Mouse (Mus musculus) hindbrain, postnatal 0 days (tissue): ENCODE results near the gene Pip4k2c. TPM values are rescaled to one million over a fixed set of nuclear protein-coding genes. Genes with fewer than 3 reads are reported as not detected.
A peak's percentile ranks its signal among the peaks of the same experiment; 100 is the strongest.
"Not testable (repeated sequence)": the region's sequence is repeated elsewhere in the genome, so short reads cannot be mapped to it uniquely, and the experiment has no call there.

Source experiments
- ATAC-seq: fragments of 200-750 bp; cut with Nextera tagmentation; 2 replicates; pipeline ENCODE4 v1.8.0; 2017; ENCODE audit warnings: mild to moderate bottlenecking, moderate TSS enrichment, moderate library complexity
- DNase-seq: peaks from one replicate; pipeline ENCODE4 v3.0.0-alpha.2; 2015; ENCODE audit warnings: low spot score
- H3K27ac ChIP-seq: fragments of 300-500 bp; sonication (generic); 2 replicates; pipeline ENCODE4 v1.5.1; 2014; ENCODE audit warnings: mild to moderate bottlenecking
- H3K27me3 ChIP-seq: fragments of 300-500 bp; sonication (generic); 2 replicates; pipeline ENCODE4 v1.6.1; 2014; ENCODE audit warnings: low read length, mixed read lengths; ENCODE audit not compliant: insufficient read depth
- H3K36me3 ChIP-seq: fragments of 300-500 bp; sonication (generic); 2 replicates; pipeline ENCODE4 v1.6.1; 2014; ENCODE audit warnings: low read length, mixed read lengths; ENCODE audit not compliant: insufficient read depth
- H3K4me1 ChIP-seq: fragments of 300-500 bp; sonication (generic); 2 replicates; pipeline ENCODE4 v1.6.1; 2014; ENCODE audit warnings: antibody characterized with exemption, low read length, mixed read lengths; ENCODE audit not compliant: insufficient read depth
- H3K4me2 ChIP-seq: fragments of 300-500 bp; sonication (generic); 2 replicates; pipeline ENCODE4 v1.6.1; 2014; ENCODE audit warnings: low read depth, mild to moderate bottlenecking, low read length, moderate library complexity, mixed read lengths
- H3K4me3 ChIP-seq: fragments of 300-500 bp; sonication (generic); 2 replicates; pipeline ENCODE4 v1.5.1; 2014; ENCODE audit warnings: low read length
- H3K9ac ChIP-seq: fragments of 300-500 bp; sonication (generic); replicated peaks from 2 replicates; pipeline ENCODE4 v1.6.1; 2014; ENCODE audit warnings: mild to moderate bottlenecking, low read length, moderate library complexity, mixed read lengths
- H3K9me3 ChIP-seq: fragments of 300-500 bp; sonication (generic); 2 replicates; pipeline ENCODE4 v1.6.1; 2016; ENCODE audit warnings: low read length, mixed read lengths
- CTCF ChIP-seq: IDR thresholded peaks from 2 replicates; pipeline ENCODE4 v1.5.1; 2016; ENCODE audit warnings: antibody characterized with exemption, control low read depth, low read depth
- WGBS: fragments of 180-500 bp; shearing (Covaris S2); extraction: QIAGEN DNeasy Blood & Tissue Kit; methylation state at CpG from one replicate; pipeline ENCODE4 v1.1.7; 2014; 5-methylcytosine and 5-hydroxymethylcytosine counted together
- polyA plus RNA-seq: library from polyadenylated mRNA; unstranded; fragments of >200 nt; fragmentation: Nextera tagmentation; extraction: Ambion mirVana; gene quantifications from 2 replicates; pipeline ENCODE4 v1.2.1, GENCODE M21; 2015
- total RNA-seq: library from RNA; depleted of rRNA; stranded (reverse); fragments of >200 nt; gene quantifications from 2 replicates; pipeline ENCODE4 v1.2.3, GENCODE M21; 2014

Gene Pip4k2c
- total and polyA plus RNA-seq, 2 experiments from 2014 or later: 20.2 to 22.8 TPM

GRCm38 (mm10) chr10:127195328-127196129 is 15.9 kb downstream of the Pip4k2c start, which contains the start of gene Dtx3:
TSS of gene Dtx3 (minus strand) at chr10:127195728.
- Histone ChIP-seq H3K27ac (peak within 1 kb of the TSS; percentile 91), H3K9me3 (no peaks in the 10 kb centered on the region), H3K36me3 (peaks cover 5% of the 10 kb centered on the region), H3K9ac (peak within 1 kb of the TSS; percentile 98), H3K4me2 (peak within 1 kb of the TSS; percentile 99), H3K27me3 (no peaks in the 10 kb centered on the region), H3K4me3 (peak within 1 kb of the TSS; percentile 93), H3K4me1 (peaks cover 9% of the 10 kb centered on the region)
- WGBS: under 1% methylated on average over 33 of the region's 47 CpGs
- TF ChIP-seq CTCF: peak; percentile 12; the same call in 1 of the 2 replicates
- ATAC-seq (peak; percentile 67), DNase-seq (peak; percentile 69)

- H3K36me3 ChIP-seq: peaks cover 7% of the 10 kb centered on the region
- peak overlapping the region; percentile 91 for H3K27ac ChIP-seq
- H3K4me3 ChIP-seq: peak overlapping the region; percentile 93
- no peaks in the 10 kb centered on the region for H3K27me3 ChIP-seq
- H3K4me1 ChIP-seq: peaks cover 9% of the 10 kb centered on the region
- ATAC-seq (0 out of 2 replicates have a peak, but pooled peaks have one; percentile 30), DNase-seq (peak; percentile 53)
- H3K4me2 ChIP-seq: peak overlapping the region; percentile 99
- no peak for TF ChIP-seq CTCF
- no peaks in the 10 kb centered on the region for H3K9me3 ChIP-seq
- peak overlapping the region; percentile 98 for H3K9ac ChIP-seq
- 14% methylated on average over 22 of the region's 22 CpGs for WGBS
Measured at GRCm38 (mm10) chr10:127194428-127195327, 16.7 kb downstream of the Pip4k2c start.

GRCm38 (mm10) chr10:127193011-127193410 is 18.4 kb downstream of the Pip4k2c start:
- Histone ChIP-seq H3K27ac (no peak overlapping the region), H3K4me2 (no peak overlapping the region), H3K4me3 (no peak overlapping the region), H3K36me3 (peaks cover 4% of the 10 kb centered on the region), H3K9ac (0 out of 2 replicates have a peak overlapping the region, but pooled peaks have one; percentile 13), H3K27me3 (no peaks in the 10 kb centered on the region), H3K4me1 (peaks cover 16% of the 10 kb centered on the region), H3K9me3 (no peaks in the 10 kb centered on the region)
- TF ChIP-seq CTCF: no peak
- no peak for DNase-seq
- no peak for ATAC-seq
- WGBS: 82% methylated on average over 9 of the region's 9 CpGs

- not testable (repeated sequence) for H3K9me3 ChIP-seq, H3K9ac ChIP-seq, DNase-seq, H3K36me3 ChIP-seq, H3K4me2 ChIP-seq, H3K4me3 ChIP-seq, ATAC-seq, H3K27me3 ChIP-seq, H3K27ac ChIP-seq
- peaks cover 16% of the 10 kb centered on the region for H3K4me1 ChIP-seq
- WGBS: 88% methylated on average over 1 of the region's 1 CpGs
Measured at GRCm38 (mm10) chr10:127192057-127192328, 19.4 kb downstream of the Pip4k2c start.

DNA sequence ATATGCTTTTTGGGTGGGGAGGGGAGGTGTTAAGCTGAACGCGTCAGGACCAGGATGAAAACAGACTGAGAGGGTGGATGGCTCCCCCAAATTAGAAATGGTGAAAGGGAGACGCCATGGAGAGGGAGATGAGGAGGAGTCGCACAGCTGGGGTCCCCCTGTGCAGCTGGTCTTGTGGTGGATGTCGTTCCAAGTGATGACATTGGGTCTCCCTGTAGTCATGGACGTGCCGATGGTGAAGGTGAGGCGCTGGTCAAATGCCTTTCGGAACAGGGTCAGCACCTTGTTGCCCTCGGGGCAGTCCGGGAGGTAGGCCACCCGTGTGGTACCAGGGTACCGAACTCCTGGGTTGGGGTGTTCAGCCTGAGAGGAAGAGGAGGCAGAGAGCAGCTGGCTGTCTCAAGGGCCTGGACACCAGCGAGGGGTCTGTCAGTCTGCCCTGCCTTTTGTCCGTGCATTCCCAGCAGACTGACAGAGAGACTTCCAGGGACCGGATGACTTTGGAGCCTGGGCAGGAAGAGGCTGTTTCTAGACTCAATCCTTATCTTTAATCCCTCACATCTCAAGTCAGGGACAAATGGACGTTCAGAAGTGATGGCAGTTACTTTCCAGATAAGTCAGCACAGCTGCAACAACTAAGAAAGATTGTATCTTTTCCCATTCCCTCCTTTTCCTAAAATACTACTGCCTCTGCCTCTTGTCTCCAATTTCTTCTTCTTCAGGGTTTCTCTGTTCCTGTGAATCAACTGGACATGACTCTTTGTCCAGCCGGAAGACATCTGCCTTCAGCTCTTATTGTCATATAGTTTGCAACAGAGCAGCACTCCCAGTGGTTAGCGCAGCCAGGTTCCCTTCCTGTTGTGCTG is 20.0 kb downstream of the Pip4k2c start:
- H3K36me3 ChIP-seq: peaks cover 4% of the 10 kb centered on the region
- 75% methylated on average over 19 of the region's 19 CpGs for WGBS
- no peak for ATAC-seq

More for the DNA sequence above, 20.0 kb downstream of the Pip4k2c start:
- Histone ChIP-seq H3K27ac (no peak overlapping the region), H3K4me3 (no peak overlapping the region), H3K9ac (no peak overlapping the region), H3K4me2 (no peak overlapping the region), H3K4me1 (peaks cover 16% of the 10 kb centered on the region), H3K27me3 (no peaks in the 10 kb centered on the region), H3K9me3 (no peaks in the 10 kb centered on the region)
- TF ChIP-seq CTCF: no peak
- DNase-seq: no peak
